Comparison of ENCODE assay signal across 13 mouse cellular contexts in the genomic region with DNA sequence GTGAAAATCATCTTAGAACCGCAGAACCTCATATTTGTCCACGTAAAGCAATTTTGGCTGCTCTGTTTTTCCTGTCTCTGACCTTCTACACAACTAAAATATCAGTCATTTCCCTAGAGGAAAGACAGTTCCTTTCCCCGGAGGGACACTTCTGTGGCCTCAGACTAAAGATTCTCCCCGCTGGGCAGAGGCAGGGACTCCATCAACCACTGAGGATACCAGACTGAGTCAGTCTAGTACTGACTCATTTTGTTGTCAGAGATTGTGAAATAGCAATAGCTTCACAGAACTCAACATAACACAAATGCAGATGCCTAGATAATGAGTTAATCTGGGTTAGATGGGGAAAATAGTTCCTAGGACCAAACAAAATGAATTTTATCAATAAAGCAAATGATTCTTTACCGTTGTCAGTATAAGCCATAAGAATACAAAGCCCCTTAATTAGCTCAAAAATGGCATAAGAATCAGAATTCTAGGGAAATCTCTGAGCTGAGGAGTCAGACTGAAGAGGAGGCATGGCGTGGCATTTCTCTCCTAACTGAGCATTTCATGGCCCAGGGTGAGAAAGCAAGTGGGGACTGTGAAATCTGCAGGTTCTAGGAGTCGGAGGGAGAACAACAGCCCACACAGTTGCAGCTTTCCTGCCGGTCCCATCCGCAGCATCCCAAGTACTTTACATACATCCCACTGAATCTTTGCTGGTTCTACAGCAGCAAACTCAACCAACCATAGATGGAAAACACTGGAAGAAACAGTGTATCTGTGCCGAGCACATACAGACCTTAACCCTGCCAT.
"Had no signal": no experiment of that assay in that cellular context is flagged by ENCODE, and none has a peak within 500 bp of the region (broad histone marks: within the 10 kb centered on the region; RNA-seq: fewer than 3 reads in every experiment).

No protein-coding gene starts in this region.

- H3K4me3 ChIP-seq: layer of hippocampus, adult 2 months; limb, embryonic 15.5 days; liver, embryonic 13.5 days; midbrain, embryonic 10.5 days had no signal

- H3K9ac ChIP-seq: limb, embryonic 15.5 days; liver, embryonic 13.5 days had no signal

- H3K36me3 ChIP-seq: limb, embryonic 15.5 days; liver, embryonic 13.5 days; midbrain, embryonic 10.5 days had no signal

- ATAC-seq: midbrain, embryonic 16.5 days had no signal

- H3K4me1 ChIP-seq: limb, embryonic 15.5 days; liver, embryonic 13.5 days had no signal

- H3K4me2 ChIP-seq: limb, embryonic 15.5 days; liver, embryonic 13.5 days had no signal

- DNase-seq: kidney, adult 9 months; kidney, postnatal 36 days; liver, embryonic 13.5 days; lung, adult 18-20 months; lung, postnatal 4 days; right cerebral cortex, postnatal 14 days; thymus, postnatal 4 days had no signal

- H3K9me3 ChIP-seq: limb, embryonic 15.5 days; liver, embryonic 13.5 days; midbrain, embryonic 10.5 days had no signal

- H3K27ac ChIP-seq: kidney, postnatal 0 days; layer of hippocampus, adult 2 months; limb, embryonic 15.5 days; liver, embryonic 13.5 days; midbrain, embryonic 10.5 days; stomach, postnatal 0 days had no signal

- H3K27me3 ChIP-seq: limb, embryonic 15.5 days had no signal
